Comparison of ENCODE assay signal across 7 mouse cellular contexts in genomic region chr14:48991144-48991522, GRCm38 (mm10).
DNase-seq lines count a peak whose midpoint lies in the region; ATAC-seq lines count a peak whose summit lies in the region.

No protein-coding gene starts in this region.

- H3K9me3 ChIP-seq in liver, embryonic 11.5 days (ENCODE audit: control insufficient read depth, low read length) = no peaks in the 10 kb centered on the region
- no peaks in the 10 kb centered on the region for H3K9me3 ChIP-seq in liver, embryonic 12.5 days (replicated peaks)
- no peaks in the 10 kb centered on the region for H3K9me3 ChIP-seq in forebrain, embryonic 14.5 days (replicated peaks; ENCODE audit: control insufficient read depth, low read length)
- H3K9me3 ChIP-seq in intestine, embryonic 15.5 days = no peaks in the 10 kb centered on the region
- no peaks in the 10 kb centered on the region for H3K9me3 ChIP-seq in neural tube, embryonic 14.5 days (ENCODE audit: control insufficient read depth, low read length)

- WGBS in liver, embryonic 11.5 days = 15% methylated on average over 7 of the region's 7 CpGs
- WGBS in liver, embryonic 12.5 days (ENCODE audit: insufficient replicate concordance) = 16% methylated on average over 7 of the region's 7 CpGs
- 2% methylated on average over 7 of the region's 7 CpGs for WGBS in forebrain, embryonic 14.5 days
- WGBS in intestine, embryonic 15.5 days = 6% methylated on average over 7 of the region's 7 CpGs
- 1% methylated on average over 7 of the region's 7 CpGs for WGBS in neural tube, embryonic 14.5 days

- peak overlapping the region; percentile 35 for H3K4me2 ChIP-seq in liver, embryonic 11.5 days
- H3K4me2 ChIP-seq in liver, embryonic 12.5 days = no peak overlapping the region; the same call in 1 of the 2 replicates
- H3K4me2 ChIP-seq in forebrain, embryonic 14.5 days (ENCODE audit: low read length) = peak overlapping the region; percentile 40
- H3K4me2 ChIP-seq in intestine, embryonic 15.5 days (replicated peaks) = peak overlapping the region; percentile 45; the same call in 1 of the 2 replicates
- H3K4me2 ChIP-seq in neural tube, embryonic 14.5 days (ENCODE audit: low read depth, low read length) = peak overlapping the region; percentile 32

- no peaks in the 10 kb centered on the region for H3K27me3 ChIP-seq in liver, embryonic 11.5 days (replicated peaks; ENCODE audit: control insufficient read depth, insufficient read depth, low read length)
- no peaks in the 10 kb centered on the region; the same call in 1 of the 2 replicates for H3K27me3 ChIP-seq in liver, embryonic 12.5 days (replicated peaks)
- H3K27me3 ChIP-seq in forebrain, embryonic 14.5 days (replicated peaks; ENCODE audit: control insufficient read depth, insufficient read depth, low read length) = no peaks in the 10 kb centered on the region
- no peaks in the 10 kb centered on the region for H3K27me3 ChIP-seq in intestine, embryonic 15.5 days (replicated peaks)
- no peaks in the 10 kb centered on the region for H3K27me3 ChIP-seq in neural tube, embryonic 14.5 days (ENCODE audit: control insufficient read depth, insufficient read depth, low read length)

- no peak overlapping the region for H3K27ac ChIP-seq in liver, embryonic 11.5 days (ENCODE audit: low read depth, low read length)
- no peak overlapping the region for H3K27ac ChIP-seq in liver, embryonic 12.5 days
- H3K27ac ChIP-seq in forebrain, embryonic 14.5 days (ENCODE audit: low read depth, low read length) = no peak overlapping the region
- H3K27ac ChIP-seq in intestine, embryonic 15.5 days = no peak overlapping the region
- H3K27ac ChIP-seq in neural tube, embryonic 14.5 days (ENCODE audit: low read depth, low read length) = no peak overlapping the region

- no peaks in the 10 kb centered on the region for H3K4me1 ChIP-seq in liver, embryonic 11.5 days (replicated peaks; ENCODE audit: control insufficient read depth, insufficient read depth, low read length)
- no peaks in the 10 kb centered on the region for H3K4me1 ChIP-seq in liver, embryonic 12.5 days
- H3K4me1 ChIP-seq in forebrain, embryonic 14.5 days (ENCODE audit: control insufficient read depth, insufficient read depth, low read length) = peaks cover 14% of the 10 kb centered on the region
- H3K4me1 ChIP-seq in intestine, embryonic 15.5 days (replicated peaks) = no peaks in the 10 kb centered on the region
- no peaks in the 10 kb centered on the region for H3K4me1 ChIP-seq in neural tube, embryonic 14.5 days (ENCODE audit: control insufficient read depth, insufficient read depth, low read length)

- no peaks in the 10 kb centered on the region for H3K36me3 ChIP-seq in liver, embryonic 11.5 days (ENCODE audit: control insufficient read depth, insufficient read depth, low read length)
- no peaks in the 10 kb centered on the region for H3K36me3 ChIP-seq in liver, embryonic 12.5 days
- H3K36me3 ChIP-seq in forebrain, embryonic 14.5 days (ENCODE audit: control insufficient read depth, insufficient read depth, low read length) = no peaks in the 10 kb centered on the region
- H3K36me3 ChIP-seq in intestine, embryonic 15.5 days = no peaks in the 10 kb centered on the region
- H3K36me3 ChIP-seq in neural tube, embryonic 14.5 days (ENCODE audit: control insufficient read depth, insufficient read depth, low read length) = no peaks in the 10 kb centered on the region

- H3K4me3 ChIP-seq in liver, embryonic 11.5 days (ENCODE audit: low read depth, low read length) = no peak overlapping the region
- no peak overlapping the region for H3K4me3 ChIP-seq in liver, embryonic 12.5 days
- peak overlapping the region; percentile 2; the same call in 1 of the 2 replicates for H3K4me3 ChIP-seq in forebrain, embryonic 14.5 days (ENCODE audit: low read depth, low read length)
- no peak overlapping the region for H3K4me3 ChIP-seq in intestine, embryonic 15.5 days (replicated peaks)
- no peak overlapping the region for H3K4me3 ChIP-seq in neural tube, embryonic 14.5 days (ENCODE audit: low read depth, low read length)

- no peak for DNase-seq in liver, embryonic 11.5 days (ENCODE audit: low spot score)
- no peak for DNase-seq in forebrain, embryonic 14.5 days (ENCODE audit: low spot score)
- DNase-seq in cerebellum, adult 9-11 months = no peak
- no peak for DNase-seq in urinary bladder, adult 18-20 months (ENCODE audit: low spot score in 2 of 2)

- H3K9ac ChIP-seq in liver, embryonic 11.5 days (ENCODE audit: low read depth, low read length) = no peak overlapping the region
- no peak overlapping the region for H3K9ac ChIP-seq in liver, embryonic 12.5 days
- H3K9ac ChIP-seq in forebrain, embryonic 14.5 days (ENCODE audit: low read length) = peak overlapping the region; percentile 35; the same call in 1 of the 2 replicates
- no peak overlapping the region for H3K9ac ChIP-seq in intestine, embryonic 15.5 days
- no peak overlapping the region for H3K9ac ChIP-seq in neural tube, embryonic 14.5 days (replicated peaks; ENCODE audit: low read depth, low read length)

- ATAC-seq in liver, embryonic 11.5 days (replicated peaks; ENCODE audit: low FRiP score) = no peak
- ATAC-seq in liver, embryonic 12.5 days = no peak
- peak; percentile 14; the same call in 1 of the 2 replicates for ATAC-seq in forebrain, embryonic 14.5 days
- no peak for ATAC-seq in intestine, embryonic 15.5 days
- ATAC-seq in neural tube, embryonic 14.5 days (ENCODE audit: low read depth) = peak; percentile 28; the same call in 1 of the 2 replicates

Comparison
In these comparisons a context has a peak if more than half of its experiments do, and no peak if none do; other contexts are left out.
1. ATAC-seq: peak in forebrain, embryonic 14.5 days (single experiment) and neural tube, embryonic 14.5 days (single experiment); none in liver, embryonic 11.5 days (single experiment), liver, embryonic 12.5 days (single experiment) and intestine, embryonic 15.5 days (single experiment).